Mouse (Mus musculus) hindbrain, embryonic 15.5 days (tissue): ENCODE data around the gene Olfr877. TPM values are rescaled to one million over a fixed set of nuclear protein-coding genes. Genes with fewer than 3 reads are reported as not detected.

ENCODE experiments used
- ATAC-seq: fragments of 200-750 bp; cut with Nextera tagmentation; 2 replicates; pipeline ENCODE4 v1.8.0; 2017; ENCODE audit warnings: low read depth, moderate number of reproducible peaks, moderate TSS enrichment; ENCODE audit not compliant: low FRiP score
- H3K27ac ChIP-seq: fragments of 300-500 bp; sonication (generic); replicated peaks from 2 replicates; pipeline ENCODE4 v1.5.1; 2015; ENCODE audit warnings: mild to moderate bottlenecking, inconsistent platforms
- H3K27me3 ChIP-seq: fragments of 300-500 bp; sonication (generic); 2 replicates; pipeline ENCODE4 v1.6.1; 2015; ENCODE audit warnings: control low read depth, inconsistent platforms
- H3K36me3 ChIP-seq: fragments of 300-500 bp; sonication (generic); 2 replicates; pipeline ENCODE4 v1.6.1; 2015; ENCODE audit warnings: control low read depth, inconsistent platforms
- H3K4me1 ChIP-seq: fragments of 300-500 bp; sonication (generic); replicated peaks from 2 replicates; pipeline ENCODE4 v1.6.1; 2015; ENCODE audit warnings: control low read depth, inconsistent platforms
- H3K4me2 ChIP-seq: fragments of 300-500 bp; sonication (generic); 2 replicates; pipeline ENCODE4 v1.6.1; 2015; ENCODE audit warnings: moderate library complexity, mild to moderate bottlenecking, inconsistent platforms
- H3K4me3 ChIP-seq: fragments of 300-500 bp; sonication (generic); 2 replicates; pipeline ENCODE4 v1.5.1; 2015; ENCODE audit warnings: mild to moderate bottlenecking, inconsistent platforms
- H3K9ac ChIP-seq: fragments of 300-500 bp; sonication (generic); 2 replicates; pipeline ENCODE4 v1.6.1; 2015; ENCODE audit warnings: inconsistent platforms
- H3K9me3 ChIP-seq: fragments of 300-500 bp; sonication (generic); 2 replicates; pipeline ENCODE4 v1.6.1; 2016; ENCODE audit warnings: control low read depth, inconsistent platforms
- WGBS: fragments of 180-500 bp; shearing (Covaris S2); methylation state at CpG from one replicate; pipeline ENCODE4 v1.1.7; 2015; 5-methylcytosine and 5-hydroxymethylcytosine counted together
- polyA plus RNA-seq: library from polyadenylated mRNA; unstranded; fragments of >200 nt; fragmentation: Nextera tagmentation; extraction: Ambion mirVana; gene quantifications from 2 replicates; pipeline ENCODE4 v1.2.1, GENCODE M21; 2015

Gene Olfr877
- polyA plus RNA-seq, 1 experiment from 2014 or later, result not detected

GRCm38 (mm10) chr9:37896661-37897060 lies 42.6 kb downstream of the Olfr877 start, which contains the start of gene Olfr145:
Gene Olfr145, plus strand, starts transcription at chr9:37896724.
- Histone ChIP-seq H3K9ac (no peak within 1 kb of the TSS), H3K4me2 (no peak within 1 kb of the TSS), H3K27ac (no peak within 1 kb of the TSS), H3K4me3 (no peak within 1 kb of the TSS), H3K27me3 (no peaks in the 10 kb centered on the region), H3K4me1 (no peaks in the 10 kb centered on the region), H3K36me3 (no peaks in the 10 kb centered on the region), H3K9me3 (no peaks in the 10 kb centered on the region)
- 20% methylated on average over 2 of the region's 2 CpGs for WGBS
- no peak for ATAC-seq

- 73% methylated on average over 3 of the region's 3 CpGs for WGBS
- H3K27me3 ChIP-seq, result no peaks in the 10 kb centered on the region
- no peak overlapping the region for H3K27ac ChIP-seq
- H3K9me3 ChIP-seq, result no peaks in the 10 kb centered on the region
- ATAC-seq, result no peak
- H3K4me3 ChIP-seq, result no peak overlapping the region
- no peak overlapping the region for H3K4me2 ChIP-seq
- no peaks in the 10 kb centered on the region for H3K4me1 ChIP-seq
- H3K9ac ChIP-seq, result no peak overlapping the region
- no peaks in the 10 kb centered on the region for H3K36me3 ChIP-seq
These were observed 51.5 kb downstream of the Olfr877 start for GRCm38 (mm10) chr9:37905555-37905954.

Other genes with a start within 250 kb of the Olfr877 start
- gene Spa17, start 240.5 kb upstream of the Olfr877 start, polyA plus RNA-seq, result 10.5 and 11.2 TPM in 2 replicates
- 86.4 and 88.3 TPM in 2 replicates for gene Tbrg1, start 197.0 kb upstream of the Olfr877 start, polyA plus RNA-seq
- gene Panx3, start 185.0 kb upstream of the Olfr877 start, polyA plus RNA-seq, result not detected in 2 replicates
- not detected in 2 replicates for gene Olfr160, start 138.0 kb upstream of the Olfr877 start, polyA plus RNA-seq
- not detected in 2 replicates for gene Olfr874, start 109.2 kb upstream of the Olfr877 start, polyA plus RNA-seq
- not detected in 2 replicates for gene Olfr875, start 82.4 kb upstream of the Olfr877 start, polyA plus RNA-seq
- gene Olfr876, start 51.2 kb upstream of the Olfr877 start, polyA plus RNA-seq, result not detected in 2 replicates
- gene Olfr145, start 42.5 kb downstream of the Olfr877 start, polyA plus RNA-seq, result not detected in 2 replicates
- gene Olfr878, start 63.6 kb downstream of the Olfr877 start, polyA plus RNA-seq, result not detected in 2 replicates
- gene Olfr881, start 137.6 kb downstream of the Olfr877 start, polyA plus RNA-seq, result not detected in 2 replicates
- gene Olfr883, start 171.5 kb downstream of the Olfr877 start, polyA plus RNA-seq, result not detected in 2 replicates
- gene Olfr884, start 192.3 kb downstream of the Olfr877 start, polyA plus RNA-seq, result not detected in 2 replicates
- not detected in 2 replicates for gene Olfr885, start 207.1 kb downstream of the Olfr877 start, polyA plus RNA-seq
- not detected in 2 replicates for gene Olfr887, start 229.8 kb downstream of the Olfr877 start, polyA plus RNA-seq